Mouse (Mus musculus) ES-Bruce4 (cell line): ENCODE measurements at regions not wholly inside any gene's neighbourhood (a gene's known extent, or its start where the extent isn't known, plus 50 kb on each side); places are given as distances from the start of the nearest gene placed in this dataset.

ENCODE experiments used
- H3K27ac ChIP-seq: 2 replicates; pipeline ENCODE4 v1.5.1; 2012; ENCODE audit warnings: low read length, inconsistent platforms; ENCODE audit not compliant: insufficient read depth
- H3K27me3 ChIP-seq: 2 replicates; pipeline ENCODE4 v1.6.1; 2012; ENCODE audit warnings: mild to moderate bottlenecking, low read length, inconsistent platforms; ENCODE audit not compliant: control insufficient read depth, poor library complexity, insufficient read depth, severe bottlenecking
- H3K36me3 ChIP-seq: 2 replicates; pipeline ENCODE4 v1.6.1; 2012; ENCODE audit warnings: inconsistent platforms, mild to moderate bottlenecking, low read length, moderate library complexity; ENCODE audit not compliant: control insufficient read depth, poor library complexity, insufficient read depth, severe bottlenecking
- H3K4me1 ChIP-seq: one replicate; pipeline ENCODE4 v1.8.1; 2011; ENCODE audit warnings: low read length; ENCODE audit not compliant: control insufficient read depth, insufficient read depth
- H3K4me3 ChIP-seq: 2 replicates; pipeline ENCODE4 v1.5.1; 2011; ENCODE audit warnings: low read depth, mild to moderate bottlenecking, low read length
- H3K9ac ChIP-seq: 2 replicates; pipeline ENCODE4 v1.6.1; 2012; ENCODE audit warnings: low read depth, mild to moderate bottlenecking, inconsistent platforms; ENCODE audit not compliant: poor library complexity, severe bottlenecking
- H3K9me3 ChIP-seq: replicated peaks from 2 replicates; pipeline ENCODE4 v1.6.1; 2012; ENCODE audit warnings: mild to moderate bottlenecking, low read length, inconsistent platforms; ENCODE audit not compliant: control insufficient read depth, poor library complexity, insufficient read depth, severe bottlenecking
- CTCF ChIP-seq: IDR thresholded peaks from one replicate; pipeline ENCODE4 v1.8.1; 2011; ENCODE audit warnings: low read depth, low read length
- EP300 ChIP-seq: IDR thresholded peaks from 2 replicates; pipeline ENCODE4 v1.6.1; 2011; ENCODE audit warnings: low read depth, low read length; ENCODE audit not compliant: insufficient read depth
- POLR2A ChIP-seq: IDR thresholded peaks from one replicate; pipeline ENCODE4 v1.8.1; 2011; ENCODE audit warnings: low read length; ENCODE audit not compliant: insufficient read depth

DNA sequence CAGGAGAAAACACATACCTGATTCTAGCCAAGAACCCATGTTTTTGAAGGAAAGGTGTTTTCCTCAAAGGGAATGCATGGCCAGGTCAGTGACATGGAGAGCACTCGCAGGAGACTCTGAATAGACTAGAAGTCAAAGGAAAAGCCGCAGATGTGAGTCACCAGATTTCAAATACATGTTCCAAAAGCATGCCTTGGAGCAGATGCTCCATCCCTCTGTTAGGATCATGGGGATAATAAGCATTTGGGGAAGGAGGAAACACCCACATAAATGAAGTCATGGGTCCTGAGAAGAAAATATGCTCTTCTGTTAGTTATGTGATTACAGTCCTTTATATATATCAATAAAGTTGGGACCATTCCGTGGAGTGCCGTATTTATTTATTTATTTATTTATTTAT lies 58.7 kb upstream of the Fam241a start:
- Histone ChIP-seq H3K36me3 (no peaks in the 10 kb centered on the region), H3K9me3 (peaks cover 4% of the 10 kb centered on the region; the same call in 1 of the 2 replicates), H3K27me3 (no peaks in the 10 kb centered on the region; the same call in 1 of the 2 replicates), H3K9ac (no peak overlapping the region), H3K27ac (no peak overlapping the region), H3K4me1 (no peaks in the 10 kb centered on the region), H3K4me3 (no peak overlapping the region)
- TF ChIP-seq CTCF (no peak), EP300 (no peak), POLR2A (no peak)

DNA sequence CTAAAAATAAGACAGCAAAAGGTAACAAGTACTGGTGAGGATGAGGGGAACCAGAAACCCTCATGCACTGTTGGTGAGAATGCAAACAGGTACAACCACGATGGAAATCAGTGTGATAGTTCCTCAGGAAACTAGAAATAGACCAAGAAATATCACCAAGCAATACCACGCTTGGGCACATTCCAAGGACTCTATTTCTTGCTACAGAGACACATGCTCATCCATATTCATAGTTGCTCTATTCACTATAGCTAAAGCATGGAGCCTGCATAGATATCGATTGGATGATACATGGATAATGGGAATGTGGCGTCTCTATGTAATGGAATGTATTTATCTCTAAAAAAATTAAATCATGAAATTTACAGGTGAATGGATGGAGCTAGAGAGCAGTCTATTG lies 57.5 kb upstream of the Fam241a start:
- H3K9ac ChIP-seq: no peak overlapping the region
- H3K36me3 ChIP-seq: no peaks in the 10 kb centered on the region
- no peaks in the 10 kb centered on the region for H3K27me3 ChIP-seq
- no peaks in the 10 kb centered on the region for H3K4me1 ChIP-seq
- H3K4me3 ChIP-seq: no peak overlapping the region
- no peak overlapping the region for H3K27ac ChIP-seq
- TF ChIP-seq CTCF: no peak
- TF ChIP-seq EP300: no peak
- TF ChIP-seq POLR2A: no peak
- peaks cover 4% of the 10 kb centered on the region; the same call in 1 of the 2 replicates for H3K9me3 ChIP-seq

GRCm38 (mm10) chr3:127948898-127949620 lies 52.9 kb upstream of the Fam241a start:
- no peaks in the 10 kb centered on the region for H3K4me1 ChIP-seq
- H3K27me3 ChIP-seq: no peaks in the 10 kb centered on the region
- no peak overlapping the region for H3K27ac ChIP-seq
- TF ChIP-seq CTCF: peak; percentile 4
- TF ChIP-seq EP300: no peak
- TF ChIP-seq POLR2A: no peak
- H3K36me3 ChIP-seq: no peaks in the 10 kb centered on the region
- no peak overlapping the region for H3K9ac ChIP-seq
- no peak overlapping the region for H3K4me3 ChIP-seq
- H3K9me3 ChIP-seq: peaks cover 4% of the 10 kb centered on the region; the same call in 1 of the 2 replicates

GRCm38 (mm10) chr3:127948326-127948725 lies 52.2 kb upstream of the Fam241a start:
- H3K9ac ChIP-seq: no peak overlapping the region
- no peaks in the 10 kb centered on the region for H3K36me3 ChIP-seq
- H3K4me1 ChIP-seq: peaks cover 2% of the 10 kb centered on the region
- TF ChIP-seq CTCF (no peak), EP300 (no peak), POLR2A (no peak)
- no peaks in the 10 kb centered on the region for H3K27me3 ChIP-seq
- H3K4me3 ChIP-seq: no peak overlapping the region
- peaks cover 4% of the 10 kb centered on the region; the same call in 1 of the 2 replicates for H3K9me3 ChIP-seq
- H3K27ac ChIP-seq: no peak overlapping the region
